Mouse (Mus musculus): ENCODE data around the gene Eps15l1.

The Eps15l1 gene

DNA sequence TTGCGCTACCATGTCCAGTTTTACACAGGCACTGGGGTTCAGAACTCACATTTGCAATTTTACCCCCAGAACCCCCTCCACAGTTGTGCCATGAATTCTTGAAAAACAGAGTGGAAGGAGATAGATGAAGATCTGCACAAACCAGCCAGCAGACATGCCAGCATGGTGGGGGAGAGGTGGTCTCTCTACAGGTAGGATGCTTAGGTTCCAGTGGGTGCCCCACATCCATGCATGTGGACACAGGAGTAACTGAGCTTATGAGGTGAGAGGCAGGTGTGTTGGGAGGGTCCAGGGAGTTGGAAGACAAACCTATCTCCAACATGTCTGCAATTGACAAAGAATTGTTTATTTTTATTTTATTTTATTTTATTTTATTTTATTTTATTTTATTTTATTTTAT, 122.3 kb downstream of the Eps15l1 start:
- in situ Hi-C loops (cut with MboI; ENCODE audit: low sequenced_read_pairs) = no loop called here

DNA sequence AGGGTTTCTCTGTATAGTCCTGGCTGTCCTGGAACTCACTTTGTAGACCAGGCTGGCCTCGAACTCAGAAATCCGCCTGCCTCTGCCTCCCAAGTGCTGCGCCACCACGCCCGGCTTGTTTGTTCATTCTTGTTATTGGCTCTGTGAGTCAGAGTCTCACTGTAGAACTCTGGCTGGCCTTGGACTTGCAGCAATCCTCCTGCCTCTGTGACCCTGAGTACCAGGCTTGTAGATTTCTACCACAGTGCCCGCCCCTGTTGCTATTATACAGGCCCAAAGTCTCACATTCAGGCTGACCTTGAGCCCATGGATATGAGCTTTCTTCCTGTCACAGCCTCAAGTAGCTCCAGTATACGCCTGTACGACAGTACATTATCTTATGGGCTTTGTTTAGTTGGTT, 124.7 kb downstream of the Eps15l1 start:
- in situ Hi-C loops (cut with MboI; ENCODE audit: low sequenced_read_pairs) = no loop called here

DNA sequence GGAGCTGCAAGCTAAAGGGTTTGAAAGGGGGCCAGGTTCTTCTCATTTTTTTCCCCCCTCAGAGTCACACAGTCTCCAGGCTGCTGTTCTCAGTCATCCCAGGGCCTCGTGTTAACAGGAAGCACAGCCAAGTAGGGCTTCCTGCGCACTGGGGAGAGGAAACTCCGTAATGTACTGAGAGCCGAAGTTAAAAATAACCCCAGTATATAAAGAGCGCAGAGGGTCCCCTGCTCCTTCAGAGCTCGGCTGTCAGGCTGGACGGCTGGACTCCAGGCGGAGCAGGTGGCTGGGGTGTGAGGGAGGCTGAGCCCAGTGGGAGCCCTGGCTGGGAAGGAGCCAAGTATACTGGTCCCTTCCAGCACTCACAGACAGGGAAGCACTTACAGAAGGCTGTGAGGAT, 125.6 kb downstream of the Eps15l1 start:
- in situ Hi-C loops (cut with MboI; ENCODE audit: low sequenced_read_pairs) = no loop called here

DNA sequence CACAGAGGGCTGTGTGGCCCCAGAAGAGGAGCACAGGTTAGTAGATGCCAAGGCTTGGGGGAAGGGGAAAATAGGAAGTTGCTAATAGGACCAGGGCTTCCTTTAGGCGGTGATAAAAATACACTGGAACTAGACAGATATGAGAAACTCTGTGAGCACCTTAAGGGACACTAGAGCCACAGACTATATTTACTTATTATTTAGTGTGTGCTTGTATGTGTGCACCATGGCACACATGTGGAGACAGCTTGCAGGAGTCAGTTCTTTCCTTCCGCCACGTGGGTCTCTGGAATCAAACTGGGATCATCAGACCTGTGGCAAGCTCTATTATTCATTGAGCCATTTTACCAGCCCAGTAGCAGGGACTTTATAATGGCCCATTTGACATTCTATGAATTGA, 126.1 kb downstream of the Eps15l1 start:
- in situ Hi-C loops (cut with MboI; ENCODE audit: low sequenced_read_pairs) = no loop called here

DNA sequence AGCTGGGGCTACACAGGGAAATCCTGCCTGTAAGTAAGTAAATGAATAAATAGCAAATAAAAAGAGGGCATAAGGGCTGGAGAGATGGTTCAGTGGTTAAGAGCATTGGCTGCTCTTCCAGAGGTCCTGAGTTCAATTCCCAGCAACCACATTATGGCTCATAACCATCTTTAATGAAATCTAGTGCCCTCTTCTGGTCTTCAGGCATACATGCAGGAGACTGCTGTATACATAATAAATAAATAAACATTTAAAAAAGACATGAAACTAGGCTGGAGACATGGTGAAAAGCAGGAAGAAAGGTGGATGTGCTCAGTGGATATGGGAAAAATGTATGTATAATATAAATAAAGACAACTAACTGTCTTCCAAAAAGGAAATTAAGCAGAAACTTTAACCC, 128.0 kb downstream of the Eps15l1 start:
- in situ Hi-C loops (cut with MboI; ENCODE audit: low sequenced_read_pairs) = no loop called here

DNA sequence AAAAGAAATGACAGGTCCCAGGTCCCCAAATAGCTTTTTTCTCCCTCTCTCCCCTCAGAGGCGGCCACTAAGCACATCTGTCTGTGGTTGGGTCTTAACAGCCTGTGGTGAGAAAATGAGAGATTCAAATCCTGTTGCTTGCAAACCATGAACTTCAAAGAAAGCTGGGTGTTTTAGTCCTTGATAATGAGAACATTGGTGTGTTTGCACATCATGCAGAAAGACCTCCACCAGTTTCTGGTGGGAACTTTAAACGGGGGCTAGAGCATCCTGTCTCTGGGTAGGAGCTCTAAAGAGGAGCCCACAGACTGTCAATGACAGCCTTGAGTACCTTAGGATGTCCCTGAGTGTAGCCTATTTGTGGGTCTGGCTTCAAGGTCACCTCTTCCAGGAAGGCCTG, 130.2 kb downstream of the Eps15l1 start:
- in situ Hi-C loops (cut with MboI; ENCODE audit: low sequenced_read_pairs) = no loop called here

Data from CH12F3 (cell line).